Mouse (Mus musculus) left cerebral cortex, postnatal 25 days (tissue): ENCODE results near the gene Peli1. TPM values are rescaled to one million over a fixed set of nuclear protein-coding genes. Genes with fewer than 3 reads are reported as not detected.
A peak's percentile ranks its signal among the peaks of the same experiment; 100 is the strongest.
"Not testable (repeated sequence)": the region's sequence is repeated elsewhere in the genome, so short reads cannot be mapped to it uniquely, and the experiment has no call there.

Experiments
- DNase-seq, 2 experiments: peaks; one replicate each; pipeline ENCODE4 v3.0.0; 2022; ENCODE audit warnings: low spot score in 2 of 2, mixed read lengths in 1 of 2
- intact Hi-C: fragments of 180-260 bp; cut with DNase I; formaldehyde crosslinking; loops from one replicate; pipeline ENCODE4 v1.15.1; 2025
- total RNA-seq, 2 experiments: library from RNA; stranded (reverse); gene quantifications; 2 replicates each; pipeline ENCODE4 v1.2.3; 2021

The Peli1 gene
- total RNA-seq, 2 experiments from 2014 or later: 44.9 to 45.0 TPM

DNA sequence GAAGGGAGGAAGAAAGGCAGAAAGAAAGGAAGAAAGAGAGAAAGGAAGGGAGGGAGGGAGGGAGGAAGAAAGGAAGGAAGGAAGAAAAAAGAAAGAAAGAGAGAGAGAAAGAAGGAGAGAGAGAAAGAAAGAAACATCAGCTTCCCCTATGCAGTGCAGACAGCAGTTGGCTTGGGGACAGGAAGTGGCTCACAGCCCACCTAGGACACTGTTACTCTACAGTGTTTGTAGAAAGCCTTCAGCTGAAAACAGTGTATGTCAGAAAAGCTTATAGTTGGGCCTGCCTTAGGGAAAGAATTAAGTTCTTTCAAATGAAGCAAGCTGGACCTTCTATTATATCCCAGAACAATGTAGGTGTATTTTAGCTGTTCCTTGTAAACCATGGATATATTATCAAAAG lies 85.4 kb downstream of the Peli1 start:
- no peak for DNase-seq
- intact Hi-C loops: no loop called here

DNA sequence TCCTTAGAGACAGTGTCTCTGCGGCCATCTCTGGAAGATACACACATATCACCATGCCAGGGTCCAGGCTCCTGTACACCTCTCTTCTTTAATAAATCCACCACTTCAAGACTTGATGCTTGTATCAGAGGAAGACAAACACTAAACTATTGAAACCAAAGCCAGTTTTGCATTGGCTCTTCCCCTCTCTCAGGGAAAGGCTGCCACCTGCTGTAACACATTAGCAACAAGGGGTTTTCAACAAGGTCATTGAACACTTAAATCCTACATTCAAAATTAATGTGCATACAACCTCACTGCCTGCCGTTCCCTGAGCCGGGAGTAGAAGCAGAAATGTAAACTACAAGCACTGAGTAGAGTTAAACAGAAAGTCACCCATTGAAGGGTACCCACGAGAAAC lies 87.3 kb downstream of the Peli1 start:
- intact Hi-C loops: loop anchor here (1.0 kb wide), 2 partner anchors 263 to 384 kb away; no protein-coding TSS in a partner anchor
- peak in 1 of 2 experiments; percentile 60 for DNase-seq

DNA sequence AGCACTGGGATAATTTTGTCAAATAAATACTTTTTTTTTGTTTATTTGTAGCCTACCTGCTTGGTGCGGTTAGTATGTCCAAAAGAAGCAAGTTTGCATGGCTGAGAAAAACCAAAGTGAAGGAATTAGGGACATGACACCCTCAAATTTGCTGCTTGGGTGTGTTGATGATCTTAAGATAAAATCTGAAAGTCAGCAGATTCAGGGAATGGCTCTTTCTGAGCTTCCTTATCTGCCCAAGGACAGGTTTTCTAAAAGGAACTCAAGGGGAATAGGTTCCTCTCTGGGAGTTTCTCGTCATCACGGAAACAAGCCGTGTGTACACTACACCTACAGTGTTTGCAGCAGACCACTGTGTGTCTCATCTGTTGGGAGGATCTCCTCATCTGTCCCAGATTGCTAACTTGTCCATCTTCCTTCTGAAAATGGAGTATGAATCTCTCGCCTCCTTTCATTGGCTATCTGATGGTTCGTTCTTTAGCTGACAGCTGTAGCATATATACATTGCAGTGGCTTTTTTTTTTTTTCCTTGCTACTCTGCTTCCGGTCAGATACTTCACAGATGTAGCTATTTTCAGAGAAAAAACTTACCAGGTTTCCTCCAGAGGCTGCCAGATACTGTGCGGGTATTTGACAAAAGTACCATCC lies 88.0 kb downstream of the Peli1 start:
- DNase-seq: no peak
- intact Hi-C loops: loop anchor here (1.0 kb wide), 2 partner anchors 264 to 385 kb away; no protein-coding TSS in a partner anchor

DNA sequence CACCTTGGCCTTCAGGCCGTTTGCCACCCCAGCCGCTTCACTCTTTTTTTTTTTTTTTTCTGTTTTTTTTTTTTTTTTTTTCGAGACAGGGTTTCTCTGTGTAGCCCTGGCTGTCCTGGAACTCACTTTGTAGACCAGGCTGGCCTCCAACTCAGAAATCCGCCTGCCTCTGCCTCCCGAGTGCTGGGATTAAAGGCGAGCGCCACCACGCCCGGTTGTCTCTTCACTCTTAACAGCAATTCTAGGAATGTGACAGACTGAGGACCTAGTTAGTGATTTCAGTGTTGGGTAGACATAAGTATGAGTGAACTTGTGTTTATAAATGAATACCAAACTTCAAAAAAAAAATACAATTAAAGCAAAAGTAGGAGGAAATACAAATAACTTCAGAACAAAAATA lies 88.8 kb downstream of the Peli1 start:
- DNase-seq, intact Hi-C loops: not testable (repeated sequence)

DNA sequence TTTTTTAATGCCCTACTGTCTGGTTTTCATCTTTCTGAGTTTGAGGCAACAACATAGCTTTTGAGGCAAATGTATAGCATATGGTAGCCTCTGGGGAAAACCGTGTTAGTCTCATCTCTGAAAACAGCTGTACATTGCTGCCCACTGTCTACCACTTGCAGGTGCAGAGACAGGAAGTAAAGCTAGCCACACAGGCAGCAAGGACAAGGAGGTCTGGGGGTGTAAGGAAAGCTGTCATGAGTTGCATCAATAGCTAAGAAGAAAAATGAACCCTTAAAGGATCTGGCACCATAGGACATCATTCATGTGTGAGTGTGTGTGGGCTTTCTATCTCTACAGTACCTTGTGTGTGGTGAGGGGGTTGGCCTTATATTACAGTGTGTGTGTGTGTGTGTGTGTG lies 89.6 kb downstream of the Peli1 start:
- DNase-seq: no peak
- intact Hi-C loops: no loop called here

DNA sequence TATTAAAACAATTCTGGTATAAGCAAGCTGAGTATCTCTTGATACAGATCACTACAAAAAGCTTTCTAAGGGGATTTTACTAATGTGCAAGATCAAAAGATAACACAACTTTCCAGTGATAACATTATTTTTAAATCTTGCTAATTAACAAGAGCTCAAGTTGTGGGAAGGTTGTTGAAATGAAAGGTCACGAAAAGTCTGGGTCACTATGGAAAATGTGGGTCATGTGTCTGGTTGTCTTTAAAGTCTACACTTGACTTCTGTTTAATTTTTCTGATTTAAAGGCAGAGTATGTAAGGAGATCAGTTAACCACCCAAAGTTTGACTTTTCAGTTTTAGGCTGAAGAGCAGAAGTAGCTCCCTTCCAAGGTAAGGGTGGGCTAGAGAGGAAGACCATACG lies 90.5 kb downstream of the Peli1 start:
- DNase-seq: no peak
- intact Hi-C loops: no loop called here

DNA sequence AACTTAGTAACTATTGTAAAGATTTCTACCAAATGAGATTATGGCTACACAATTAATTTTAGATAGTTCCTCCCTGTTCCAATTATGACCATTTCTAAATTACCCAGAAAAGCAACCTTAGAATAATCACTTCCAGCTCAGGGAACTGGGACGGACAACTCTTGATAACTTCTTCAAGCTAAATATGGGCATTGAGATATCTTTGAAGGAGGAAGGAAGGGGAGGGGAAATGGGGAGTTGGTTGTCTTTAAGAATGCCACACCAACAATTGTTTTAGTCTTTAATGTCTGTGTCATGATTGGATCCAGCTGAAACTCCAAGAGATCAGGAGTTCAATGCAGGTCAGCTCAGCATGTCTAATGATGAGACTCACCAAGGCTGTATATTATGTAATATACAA lies 91.6 kb downstream of the Peli1 start:
- intact Hi-C loops: no loop called here
- DNase-seq: no peak

DNA sequence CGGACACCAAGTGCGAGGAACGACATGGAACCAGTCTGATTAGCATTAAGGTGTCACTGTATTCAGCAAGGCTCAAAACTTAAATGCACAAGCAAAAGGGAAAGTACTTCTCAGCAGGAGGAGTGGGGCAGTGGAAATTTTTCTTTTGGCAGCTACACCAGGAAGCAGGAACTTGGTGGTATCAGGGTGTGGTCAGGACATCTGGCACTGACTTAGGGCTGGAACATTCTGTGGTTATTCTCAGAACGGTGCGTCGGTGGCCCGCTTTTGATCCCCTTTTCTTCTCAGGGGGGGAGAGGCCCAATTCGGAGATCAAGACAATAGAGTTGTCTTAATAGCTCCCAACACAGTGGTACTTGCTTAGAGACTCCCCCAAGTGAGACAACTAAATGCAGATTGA lies 100.7 kb downstream of the Peli1 start:
- DNase-seq, intact Hi-C loops: not testable (repeated sequence)

DNA sequence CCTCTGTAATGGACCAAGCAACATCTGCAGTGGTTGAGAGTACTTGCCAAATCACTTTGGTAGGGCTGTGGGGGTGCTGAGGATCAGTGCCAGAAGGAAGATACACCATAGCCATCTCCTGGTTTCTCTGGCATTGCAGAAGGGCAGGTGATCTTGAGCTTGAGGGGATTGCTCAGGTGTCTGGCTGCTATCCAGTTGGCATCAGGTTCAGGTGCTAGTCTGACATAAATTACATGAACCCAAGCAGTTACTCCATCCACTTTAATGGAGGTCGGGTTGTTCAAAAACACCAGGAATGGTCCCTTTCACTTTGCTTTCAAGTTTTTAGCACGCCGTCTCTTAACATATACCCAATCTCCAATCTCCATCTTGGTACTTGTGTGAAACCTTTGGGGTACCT lies 103.8 kb downstream of the Peli1 start:
- intact Hi-C loops: no loop called here
- DNase-seq: no peak

Other genes with a start within 250 kb of the Peli1 start
- gene Vps54, start 148.0 kb downstream of the Peli1 start, total RNA-seq: 10 to 100 TPM; 26.5 to 31.2 TPM